Mouse (Mus musculus): Measurements from ENCODE around the gene Lgr6. TPM values are rescaled to one million over a fixed set of nuclear protein-coding genes. Genes with fewer than 3 reads are reported as not detected.
A peak's percentile ranks its signal among the peaks of the same experiment; 100 is the strongest.
"Not testable (repeated sequence)": the region's sequence is repeated elsewhere in the genome, so short reads cannot be mapped to it uniquely, and the experiment has no call there.

Gene Lgr6
- polyA plus RNA-seq, 1 experiment, result 0.06 TPM

GRCm38 (mm10) chr1:135129543-135130183 lies 24.6 kb upstream of the Lgr6 start:
- no peaks in the 10 kb centered on the region for H3K27me3 ChIP-seq (ENCODE audit: control insufficient read depth, insufficient read depth, low read length)
- H3K27ac ChIP-seq (ENCODE audit: insufficient read depth, low read depth, low read length), result no peak overlapping the region
- WGBS, result 54% methylated on average over 9 of the region's 9 CpGs
- peaks cover 9% of the 10 kb centered on the region; the same call in 1 of the 2 replicates for H3K4me1 ChIP-seq (ENCODE audit: control insufficient read depth, insufficient read depth, insufficient read length, low read length)
- no peaks in the 10 kb centered on the region for H3K36me3 ChIP-seq (ENCODE audit: control insufficient read depth, insufficient read depth, low read length)
- no peak overlapping the region for H3K4me3 ChIP-seq (ENCODE audit: low read depth, low read length)
- TF ChIP-seq CTCF (IDR thresholded peaks at IDR 0.05; ENCODE audit: extremely low read depth, insufficient read length, insufficient replicate concordance, low read depth, low read length) (no peak), POLR2A (IDR thresholded peaks at IDR 0.05; ENCODE audit: low read depth, low read length) (no peak)

DNA sequence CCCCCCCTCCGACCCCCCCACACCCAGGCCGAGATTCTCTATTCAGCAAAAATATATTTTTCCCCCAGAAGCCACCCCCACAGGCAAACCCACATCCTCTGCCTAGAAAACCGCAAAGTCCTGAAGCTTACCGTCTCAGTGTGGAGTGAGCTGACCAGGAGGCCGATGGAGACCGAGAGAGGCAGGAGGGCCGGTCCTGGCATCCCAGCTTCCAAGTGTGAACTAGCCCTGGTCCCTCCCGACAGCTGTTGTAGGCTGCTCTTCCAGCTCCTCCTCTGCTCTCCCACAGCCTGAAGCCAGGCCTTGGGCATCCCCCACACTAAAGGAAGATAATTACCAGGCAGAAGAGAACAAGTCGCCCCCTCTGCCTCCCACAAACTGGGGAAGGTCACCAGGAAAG lies 23.9 kb upstream of the Lgr6 start:
- H3K4me3 ChIP-seq (ENCODE audit: low read depth, low read length), result no peak overlapping the region
- no peaks in the 10 kb centered on the region for H3K36me3 ChIP-seq (ENCODE audit: control insufficient read depth, insufficient read depth, low read length)
- H3K27ac ChIP-seq (ENCODE audit: insufficient read depth, low read depth, low read length), result no peak overlapping the region
- TF ChIP-seq CTCF (IDR thresholded peaks at IDR 0.05; ENCODE audit: extremely low read depth, insufficient read length, insufficient replicate concordance, low read depth, low read length), result no peak
- no peak for TF ChIP-seq POLR2A (IDR thresholded peaks at IDR 0.05; ENCODE audit: low read depth, low read length)
- H3K27me3 ChIP-seq (ENCODE audit: control insufficient read depth, insufficient read depth, low read length), result no peaks in the 10 kb centered on the region
- WGBS, result 45% methylated on average over 9 of the region's 9 CpGs
- H3K4me1 ChIP-seq (ENCODE audit: control insufficient read depth, insufficient read depth, insufficient read length, low read length), result peaks cover 7% of the 10 kb centered on the region; the same call in 1 of the 2 replicates

DNA sequence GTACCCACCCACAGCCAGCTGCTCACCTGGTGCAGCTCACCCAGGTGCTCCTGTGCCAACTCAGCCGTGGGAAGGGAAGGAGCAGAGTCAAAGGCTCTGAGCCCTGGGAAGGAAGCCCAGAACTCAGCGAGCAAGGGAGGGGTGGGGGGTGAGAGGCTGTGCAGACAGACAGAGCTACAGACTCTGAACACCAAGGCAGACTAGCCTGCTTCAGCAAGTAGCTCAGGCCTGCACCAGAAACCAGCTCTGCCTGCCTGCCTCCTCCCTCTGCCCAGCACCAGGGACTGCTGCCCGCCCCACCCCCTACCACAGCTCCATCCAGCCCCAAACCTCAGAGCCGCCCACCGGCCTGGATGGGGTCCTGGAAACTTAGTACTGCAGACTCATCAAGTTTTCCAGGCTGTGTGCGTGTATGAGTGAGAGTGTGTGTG lies 22.9 kb upstream of the Lgr6 start:
- peaks cover 7% of the 10 kb centered on the region; the same call in 1 of the 2 replicates for H3K4me1 ChIP-seq (ENCODE audit: control insufficient read depth, insufficient read depth, insufficient read length, low read length)
- TF ChIP-seq CTCF (IDR thresholded peaks at IDR 0.05; ENCODE audit: extremely low read depth, insufficient read length, insufficient replicate concordance, low read depth, low read length) (no peak), POLR2A (IDR thresholded peaks at IDR 0.05; ENCODE audit: low read depth, low read length) (no peak)
- no peak overlapping the region for H3K27ac ChIP-seq (ENCODE audit: insufficient read depth, low read depth, low read length)
- H3K4me3 ChIP-seq (ENCODE audit: low read depth, low read length), result no peak overlapping the region
- H3K36me3 ChIP-seq (ENCODE audit: control insufficient read depth, insufficient read depth, low read length), result no peaks in the 10 kb centered on the region
- WGBS, result 38% methylated on average over 6 of the region's 6 CpGs
- no peaks in the 10 kb centered on the region for H3K27me3 ChIP-seq (ENCODE audit: control insufficient read depth, insufficient read depth, low read length)

DNA sequence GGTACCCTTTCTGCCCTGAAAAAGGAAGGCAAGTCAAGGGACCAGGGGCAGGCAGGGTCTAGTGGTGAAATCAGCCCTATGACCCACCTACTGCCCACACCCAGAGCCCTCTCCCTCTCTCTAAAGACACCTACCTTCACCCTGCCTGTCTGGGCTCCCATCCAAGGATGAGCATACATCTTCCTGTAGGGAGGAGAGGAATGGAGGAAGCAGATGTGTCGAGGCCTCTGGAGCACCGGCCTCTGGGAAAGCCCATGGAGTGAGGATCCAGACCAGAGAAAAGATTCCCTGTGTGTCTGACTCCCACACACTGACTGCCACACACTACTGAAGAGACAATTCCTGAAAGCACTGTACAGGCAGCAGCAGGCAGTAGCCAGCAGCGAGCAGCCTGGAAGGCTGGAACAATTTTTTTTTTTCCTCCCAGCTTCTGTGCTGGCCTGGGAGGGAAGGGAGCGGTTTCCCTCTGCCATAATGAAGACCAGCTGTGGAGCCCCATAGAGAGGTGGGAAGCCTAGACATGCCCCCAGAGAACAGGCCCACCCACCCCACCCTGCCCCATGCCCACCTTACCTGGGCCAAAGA lies 21.5 kb upstream of the Lgr6 start:
- H3K27ac ChIP-seq (ENCODE audit: insufficient read depth, low read depth, low read length), result no peak overlapping the region
- H3K4me1 ChIP-seq (ENCODE audit: control insufficient read depth, insufficient read depth, insufficient read length, low read length), result peaks cover 7% of the 10 kb centered on the region; the same call in 1 of the 2 replicates
- TF ChIP-seq CTCF (IDR thresholded peaks at IDR 0.05; ENCODE audit: extremely low read depth, insufficient read length, insufficient replicate concordance, low read depth, low read length) (no peak), POLR2A (IDR thresholded peaks at IDR 0.05; ENCODE audit: low read depth, low read length) (no peak)
- no peaks in the 10 kb centered on the region for H3K27me3 ChIP-seq (ENCODE audit: control insufficient read depth, insufficient read depth, low read length)
- no peaks in the 10 kb centered on the region for H3K36me3 ChIP-seq (ENCODE audit: control insufficient read depth, insufficient read depth, low read length)
- no peak overlapping the region for H3K4me3 ChIP-seq (ENCODE audit: low read depth, low read length)
- WGBS, result 67% methylated on average over 4 of the region's 4 CpGs

GRCm38 (mm10) chr1:135125990-135126389 lies 20.9 kb upstream of the Lgr6 start:
- no peak for TF ChIP-seq CTCF (IDR thresholded peaks at IDR 0.05; ENCODE audit: extremely low read depth, insufficient read length, insufficient replicate concordance, low read depth, low read length)
- TF ChIP-seq POLR2A (IDR thresholded peaks at IDR 0.05; ENCODE audit: low read depth, low read length), result no peak
- WGBS, result 49% methylated on average over 8 of the region's 8 CpGs
- H3K36me3 ChIP-seq (ENCODE audit: control insufficient read depth, insufficient read depth, low read length), result no peaks in the 10 kb centered on the region
- H3K27me3 ChIP-seq (ENCODE audit: control insufficient read depth, insufficient read depth, low read length), result no peaks in the 10 kb centered on the region
- peaks cover 4% of the 10 kb centered on the region; the same call in 1 of the 2 replicates for H3K4me1 ChIP-seq (ENCODE audit: control insufficient read depth, insufficient read depth, insufficient read length, low read length)
- no peak overlapping the region for H3K4me3 ChIP-seq (ENCODE audit: low read depth, low read length)
- no peak overlapping the region for H3K27ac ChIP-seq (ENCODE audit: insufficient read depth, low read depth, low read length)

- TF ChIP-seq POLR2A (IDR thresholded peaks at IDR 0.05; ENCODE audit: low read depth, low read length) (no peak), CTCF (IDR thresholded peaks at IDR 0.05; ENCODE audit: extremely low read depth, insufficient read length, insufficient replicate concordance, low read depth, low read length) (no peak)
- H3K27ac ChIP-seq (ENCODE audit: insufficient read depth, low read depth, low read length), result no peak overlapping the region
- no peak overlapping the region for H3K4me3 ChIP-seq (ENCODE audit: low read depth, low read length)
- peaks cover 4% of the 10 kb centered on the region; the same call in 1 of the 2 replicates for H3K4me1 ChIP-seq (ENCODE audit: control insufficient read depth, insufficient read depth, insufficient read length, low read length)
- H3K36me3 ChIP-seq (ENCODE audit: control insufficient read depth, insufficient read depth, low read length), result no peaks in the 10 kb centered on the region
- WGBS, result 79% methylated on average over 8 of the region's 8 CpGs
- H3K27me3 ChIP-seq (ENCODE audit: control insufficient read depth, insufficient read depth, low read length), result no peaks in the 10 kb centered on the region
Observed at GRCm38 (mm10) chr1:135124573-135125363, 19.7 kb upstream of the Lgr6 start.

DNA sequence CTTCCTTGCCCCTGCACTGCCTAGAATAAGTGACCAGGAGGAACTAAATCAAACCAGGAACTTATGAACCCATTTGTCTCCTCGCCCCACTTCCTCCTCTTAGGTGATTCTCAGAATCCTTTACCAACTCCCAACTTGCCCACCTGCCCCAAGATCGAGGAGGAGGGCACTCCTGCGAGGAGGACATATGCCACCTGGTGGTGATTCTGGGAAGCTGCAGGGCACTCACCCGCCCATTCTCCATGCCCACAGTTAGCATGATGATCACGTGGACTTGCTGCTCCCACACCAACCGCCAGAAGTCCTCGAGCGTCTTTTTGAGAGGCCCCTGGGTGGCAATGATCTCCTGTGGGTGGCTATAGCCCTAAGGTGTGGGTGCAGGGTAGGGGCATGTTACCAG lies 7.6 kb upstream of the Lgr6 start:
- Histone ChIP-seq H3K4me3 (ENCODE audit: low read depth, low read length) (no peak overlapping the region), H3K27ac (ENCODE audit: insufficient read depth, low read depth, low read length) (no peak overlapping the region), H3K4me1 (ENCODE audit: control insufficient read depth, insufficient read depth, insufficient read length, low read length) (no peaks in the 10 kb centered on the region), H3K27me3 (ENCODE audit: control insufficient read depth, insufficient read depth, low read length) (no peaks in the 10 kb centered on the region), H3K36me3 (ENCODE audit: control insufficient read depth, insufficient read depth, low read length) (no peaks in the 10 kb centered on the region)
- 7% methylated on average over 8 of the region's 8 CpGs for WGBS
- TF ChIP-seq CTCF (IDR thresholded peaks at IDR 0.05; ENCODE audit: extremely low read depth, insufficient read length, insufficient replicate concordance, low read depth, low read length), result peak; percentile 79; the same call in 1 of the 2 replicates
- TF ChIP-seq POLR2A (IDR thresholded peaks at IDR 0.05; ENCODE audit: low read depth, low read length), result no peak

GRCm38 (mm10) chr1:135111271-135111670 lies 6.2 kb upstream of the Lgr6 start:
- 54% methylated on average over 5 of the region's 5 CpGs for WGBS

More at GRCm38 (mm10) chr1:135111271-135111670, 6.2 kb upstream of the Lgr6 start:
- H3K4me3 ChIP-seq (ENCODE audit: low read depth, low read length); H3K27me3 ChIP-seq (ENCODE audit: control insufficient read depth, insufficient read depth, low read length); H3K36me3 ChIP-seq (ENCODE audit: control insufficient read depth, insufficient read depth, low read length); H3K27ac ChIP-seq (ENCODE audit: insufficient read depth, low read depth, low read length); H3K4me1 ChIP-seq (ENCODE audit: control insufficient read depth, insufficient read depth, insufficient read length, low read length): not testable (repeated sequence)
